Mouse (Mus musculus) frontal cortex, adult (tissue): ENCODE measurements at regions not wholly inside any gene's neighbourhood (a gene's known extent, or its start where the extent isn't known, plus 50 kb on each side); places are given as distances from the start of the nearest gene placed in this dataset.

Source experiments
- ATAC-seq: cut with Nextera tagmentation; 2 replicates; pipeline ENCODE4 v1.9.2; 2017; ENCODE audit warnings: mild to moderate bottlenecking, moderate library complexity, mixed read lengths; ENCODE audit not compliant: low TSS enrichment

DNA sequence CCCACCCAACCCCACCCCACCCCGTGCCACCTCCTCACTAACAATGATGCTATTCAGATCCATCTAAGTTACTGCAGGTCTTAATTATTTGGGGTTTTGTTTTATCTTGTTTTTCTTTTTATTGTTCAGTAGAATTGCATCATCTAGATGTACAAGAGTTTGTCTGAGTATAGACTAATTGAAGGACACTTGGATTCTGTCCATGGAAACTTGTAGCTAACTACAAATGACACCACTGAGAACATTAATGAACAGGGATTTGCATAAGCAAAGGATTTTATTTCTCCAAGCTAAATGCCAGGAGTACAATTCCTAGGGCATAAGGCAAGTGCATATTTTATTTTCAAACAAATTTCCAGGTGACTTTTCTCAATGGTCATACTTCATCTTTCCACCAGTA, 318.4 kb upstream of the Slc7a11 start:
- ATAC-seq = no peak

DNA sequence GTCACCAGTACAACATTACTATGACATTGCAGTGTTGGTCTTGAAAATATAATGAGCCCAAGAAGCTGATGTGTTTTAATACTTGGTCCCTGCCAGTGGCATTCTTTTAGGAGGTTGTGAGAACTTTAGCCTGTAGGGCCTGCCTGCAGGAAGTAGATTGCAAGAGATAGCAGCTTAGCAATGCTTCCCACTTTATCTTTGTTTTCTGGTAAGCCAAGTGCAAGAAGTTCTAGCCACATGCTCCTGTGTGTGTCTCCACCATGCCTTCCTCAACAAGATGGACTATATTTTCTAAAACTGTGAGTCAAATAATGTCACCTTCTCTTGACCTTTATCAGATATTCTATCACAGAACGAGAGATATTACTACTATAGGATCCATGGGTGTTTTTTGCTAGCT, 314.7 kb upstream of the Slc7a11 start:
- ATAC-seq = no peak

DNA sequence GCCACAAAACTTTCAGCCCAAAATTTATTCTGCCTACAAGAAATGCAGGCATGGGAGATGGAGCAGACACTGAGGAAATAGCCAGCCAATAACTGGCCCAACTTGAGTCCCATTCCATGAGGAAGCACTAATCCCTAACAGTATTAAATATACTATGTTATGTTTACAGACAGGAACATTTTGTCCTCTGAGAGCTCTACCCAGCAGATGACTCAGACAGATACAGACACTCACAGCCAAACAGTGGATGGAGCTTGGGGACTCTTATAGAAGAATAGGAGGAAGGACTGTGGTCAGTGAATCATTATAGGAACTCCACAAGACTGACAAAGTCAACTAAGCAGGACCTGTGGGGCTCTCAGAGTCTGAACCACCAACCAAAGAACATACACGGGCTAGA, 293.8 kb upstream of the Slc7a11 start:
- ATAC-seq = no peak

DNA sequence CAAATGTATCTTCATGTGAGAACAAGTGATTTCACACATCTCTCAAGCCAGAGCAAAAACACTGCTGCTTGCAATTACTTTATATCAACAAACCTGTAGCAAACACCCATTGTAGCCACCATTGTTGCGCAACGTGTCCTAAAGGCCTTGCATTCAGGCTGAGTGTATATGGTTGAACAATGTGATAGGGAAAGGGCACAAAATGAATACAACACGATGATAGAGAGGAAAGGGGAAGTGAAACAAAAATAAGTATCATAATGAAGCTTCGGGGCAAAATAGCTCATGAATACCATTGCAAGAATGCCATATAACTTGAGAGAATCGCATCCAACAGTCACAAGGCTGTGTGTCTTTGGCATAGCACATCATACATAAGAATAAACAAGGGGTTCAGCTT, 275.6 kb upstream of the Slc7a11 start:
- no peak for ATAC-seq

DNA sequence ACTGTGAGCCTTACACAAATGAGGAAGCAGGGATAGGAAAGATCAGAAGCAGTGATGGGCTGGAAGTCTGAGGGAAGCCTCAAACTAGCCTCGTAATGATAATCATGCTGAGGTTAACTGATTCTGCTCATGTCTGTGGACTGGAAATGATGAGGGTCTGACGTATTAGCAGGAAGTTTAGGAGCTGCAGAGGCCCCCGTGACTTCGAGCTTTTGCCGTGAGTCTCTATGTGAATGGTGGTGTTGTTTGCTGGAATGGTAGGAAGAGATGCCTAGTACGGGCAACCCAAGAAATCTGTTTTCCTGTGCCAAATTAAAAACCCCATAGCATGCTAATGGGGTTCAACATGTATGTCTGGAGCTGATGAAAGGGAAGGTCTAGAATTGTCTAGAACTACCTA, 270.0 kb upstream of the Slc7a11 start:
- ATAC-seq = no peak

DNA sequence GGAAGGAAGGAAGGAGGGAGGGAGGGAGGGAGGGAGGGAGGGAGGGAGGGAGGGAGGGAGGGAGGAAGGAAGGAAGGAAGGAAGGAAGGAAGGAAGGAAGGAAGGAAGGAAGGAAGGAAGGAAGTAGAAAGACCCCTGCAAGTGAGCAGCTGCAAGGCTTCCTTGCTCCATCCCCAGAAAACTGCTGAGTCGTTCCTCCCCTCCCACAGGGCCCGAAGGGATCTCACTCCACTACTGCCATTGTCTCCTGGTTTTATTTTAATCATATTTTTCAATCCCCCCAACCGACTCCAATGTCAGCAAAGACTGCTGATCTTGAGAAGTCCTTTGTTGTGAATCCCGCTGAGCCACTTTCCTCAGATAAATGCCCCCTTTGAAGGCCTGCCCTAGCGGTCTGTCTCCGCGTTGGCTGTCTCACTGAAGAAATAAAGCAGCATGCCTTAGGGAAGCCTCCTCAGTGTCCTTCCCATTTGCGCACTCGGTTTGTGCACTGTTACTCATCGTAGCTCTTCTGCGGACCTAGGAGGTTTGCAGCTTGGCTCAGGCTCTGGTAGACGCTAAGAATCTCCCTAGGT, 266.1 kb upstream of the Slc7a11 start:
- ATAC-seq = no peak

DNA sequence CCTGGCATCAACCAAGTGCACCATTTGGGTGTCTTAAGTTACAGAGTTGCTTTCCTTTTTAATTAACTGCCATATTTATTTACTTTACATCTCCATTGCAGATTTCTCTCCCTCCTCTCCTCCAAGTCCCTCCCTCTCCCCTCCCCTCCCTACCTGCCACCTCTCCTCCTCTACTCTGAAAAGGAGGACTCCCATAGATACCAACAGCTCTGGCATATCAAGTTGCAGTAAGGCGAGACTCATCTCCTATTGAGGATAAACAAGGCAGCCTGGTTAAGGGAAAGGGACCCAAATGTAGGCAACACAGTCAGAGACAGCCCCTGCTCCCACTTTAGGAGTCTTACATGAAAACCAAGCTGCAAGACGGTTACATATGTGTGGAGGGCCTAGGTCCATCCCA, 263.3 kb upstream of the Slc7a11 start:
- no peak for ATAC-seq

DNA sequence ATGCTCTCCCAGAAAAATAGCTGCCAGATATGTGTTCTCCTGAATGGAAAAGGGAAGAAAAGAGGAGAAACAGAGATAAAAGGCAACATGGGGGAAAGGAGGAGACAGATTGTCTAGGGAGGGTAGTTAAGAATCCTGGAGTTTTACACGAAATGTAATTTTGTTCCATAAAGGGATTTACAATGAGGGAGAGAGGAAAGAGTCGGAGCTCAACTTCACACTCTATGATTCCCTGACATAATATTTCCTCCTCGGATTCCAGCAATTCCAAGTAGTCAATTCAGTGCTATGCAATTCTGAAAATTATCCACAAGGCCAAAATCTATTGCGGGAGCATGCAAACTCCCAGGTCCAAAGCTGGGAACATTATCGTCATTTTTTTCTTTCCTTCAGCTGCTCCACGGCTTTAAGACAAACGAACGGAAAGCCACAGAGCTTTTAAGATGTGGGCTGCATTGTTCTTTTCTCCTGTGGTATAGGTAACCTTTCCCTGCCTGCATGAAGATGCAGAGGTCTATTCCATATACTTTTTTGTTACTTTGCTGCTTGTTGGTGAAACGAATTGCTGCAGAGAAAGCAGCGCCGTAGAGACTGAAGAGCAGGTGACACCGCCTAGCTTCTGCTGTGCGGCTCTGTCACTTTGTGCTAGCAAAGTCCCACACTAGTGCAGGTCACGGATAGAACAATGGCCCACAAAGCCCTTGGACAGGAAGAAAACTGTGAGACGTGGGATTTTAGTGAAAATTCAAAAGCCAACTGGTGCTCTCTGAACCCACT, 251.7 kb upstream of the Slc7a11 start:
- peak; percentile 79 for ATAC-seq

DNA sequence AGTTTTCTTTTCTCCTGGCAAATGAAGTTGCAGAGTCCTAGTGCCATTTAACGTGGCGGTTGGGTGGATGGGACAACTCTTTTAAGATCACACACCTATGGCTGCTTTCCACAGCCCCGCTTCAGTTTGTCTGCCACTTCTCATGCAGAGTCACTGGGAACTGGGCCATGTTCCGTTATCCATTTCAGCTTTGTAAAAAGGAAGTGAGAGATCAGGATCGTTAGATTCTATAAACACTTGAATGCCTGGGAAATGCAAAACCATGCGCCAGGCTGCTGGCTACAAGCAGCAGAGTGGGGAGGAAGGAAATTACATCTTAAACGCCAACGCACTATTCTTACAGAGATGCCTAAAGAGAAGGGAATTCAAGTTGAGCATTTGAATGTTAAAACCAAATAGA, 251.1 kb upstream of the Slc7a11 start:
- peak; percentile 94 for ATAC-seq

DNA sequence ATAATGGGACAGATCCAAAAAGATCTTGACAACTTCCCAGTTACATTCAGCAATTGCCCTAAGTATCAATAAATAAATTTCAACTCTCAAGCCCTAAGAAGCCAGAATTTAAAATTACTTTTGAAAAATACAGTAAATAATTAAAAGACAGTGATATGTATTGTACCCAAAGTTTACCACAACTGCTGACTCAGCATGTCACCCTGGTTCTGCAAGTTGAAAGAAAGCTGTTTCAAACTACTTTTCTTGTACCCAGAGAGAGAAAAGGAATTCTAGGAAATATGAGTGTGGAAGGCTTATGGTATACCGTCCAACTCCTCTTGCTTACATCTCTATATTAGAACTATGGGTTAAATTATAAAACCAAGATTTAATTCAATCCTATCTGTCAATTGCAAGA, 248.9 kb upstream of the Slc7a11 start:
- ATAC-seq = no peak

DNA sequence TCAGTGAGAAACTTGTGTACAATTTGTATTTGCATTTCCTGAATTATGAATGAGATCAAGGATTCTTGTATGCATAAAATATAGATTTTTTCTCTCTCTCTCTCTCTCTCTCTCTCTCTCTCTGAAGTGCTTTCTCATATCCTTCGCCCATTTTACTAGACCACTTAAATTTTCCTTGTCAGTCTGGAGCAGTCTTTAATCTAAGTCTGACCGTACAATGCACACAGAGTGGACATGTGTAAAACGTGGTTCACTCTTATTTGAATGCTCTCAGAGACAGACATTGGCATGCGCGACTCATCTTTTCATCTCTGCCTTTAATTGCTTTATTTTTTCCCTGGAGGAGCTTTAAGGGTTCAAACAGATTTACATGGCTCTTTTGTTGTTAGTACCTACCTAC, 247.3 kb upstream of the Slc7a11 start:
- ATAC-seq = no peak

DNA sequence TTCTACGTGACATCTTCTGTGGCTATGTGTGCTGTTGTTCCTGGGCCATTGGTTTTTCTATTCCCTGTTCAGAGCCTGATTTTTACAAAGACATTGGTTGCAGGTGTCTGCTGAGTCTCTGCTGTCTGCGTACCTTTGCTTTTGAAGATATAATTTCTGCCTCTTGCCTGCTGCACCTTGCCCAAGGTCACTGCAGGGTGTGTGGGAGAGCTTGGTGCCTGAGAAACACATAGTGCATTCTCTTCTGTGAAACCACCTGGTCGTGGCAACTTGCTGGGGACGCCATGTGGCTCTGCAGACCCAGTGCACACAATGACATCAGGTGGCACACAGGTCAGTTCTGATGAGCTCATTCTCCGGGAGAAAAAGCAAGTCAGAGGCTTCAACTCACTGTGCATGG, 246.0 kb upstream of the Slc7a11 start:
- no peak for ATAC-seq

DNA sequence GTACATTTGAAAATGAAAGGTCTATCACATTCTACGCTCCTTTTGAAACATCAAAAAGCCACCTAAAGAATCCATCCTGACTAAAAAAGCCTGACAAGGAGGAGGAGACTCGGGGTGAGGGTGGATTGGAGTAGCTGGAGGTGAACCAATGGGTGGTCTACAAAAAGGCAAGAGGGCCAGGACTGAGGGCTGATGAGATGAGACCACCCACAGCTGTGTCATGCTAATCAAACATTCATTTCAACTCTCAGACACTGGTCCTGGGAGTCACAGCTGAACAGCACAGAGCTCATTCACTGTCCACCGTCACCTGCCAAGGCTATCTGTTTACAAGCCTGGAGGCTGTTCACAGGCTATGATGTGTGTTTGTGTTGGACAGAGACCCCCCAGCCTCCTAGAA, 244.3 kb upstream of the Slc7a11 start:
- ATAC-seq = no peak

DNA sequence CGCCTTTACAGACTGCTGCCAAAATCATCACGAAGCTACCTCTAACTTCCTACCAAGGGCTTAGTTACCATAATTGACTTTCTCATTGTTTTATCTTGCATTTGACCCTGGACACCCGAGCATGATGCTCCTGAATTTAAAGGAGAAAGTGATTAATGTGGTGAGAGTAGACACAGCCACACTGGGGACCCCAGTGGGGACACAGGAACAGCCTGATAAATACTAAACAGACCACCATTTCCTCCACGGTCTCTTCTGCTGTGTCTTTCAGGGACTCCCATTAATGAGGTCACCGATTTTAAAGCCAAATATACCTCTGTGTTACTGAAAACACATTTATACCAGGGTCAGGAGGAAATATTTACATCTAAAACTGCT, 235.2 kb upstream of the Slc7a11 start:
- ATAC-seq = no peak

DNA sequence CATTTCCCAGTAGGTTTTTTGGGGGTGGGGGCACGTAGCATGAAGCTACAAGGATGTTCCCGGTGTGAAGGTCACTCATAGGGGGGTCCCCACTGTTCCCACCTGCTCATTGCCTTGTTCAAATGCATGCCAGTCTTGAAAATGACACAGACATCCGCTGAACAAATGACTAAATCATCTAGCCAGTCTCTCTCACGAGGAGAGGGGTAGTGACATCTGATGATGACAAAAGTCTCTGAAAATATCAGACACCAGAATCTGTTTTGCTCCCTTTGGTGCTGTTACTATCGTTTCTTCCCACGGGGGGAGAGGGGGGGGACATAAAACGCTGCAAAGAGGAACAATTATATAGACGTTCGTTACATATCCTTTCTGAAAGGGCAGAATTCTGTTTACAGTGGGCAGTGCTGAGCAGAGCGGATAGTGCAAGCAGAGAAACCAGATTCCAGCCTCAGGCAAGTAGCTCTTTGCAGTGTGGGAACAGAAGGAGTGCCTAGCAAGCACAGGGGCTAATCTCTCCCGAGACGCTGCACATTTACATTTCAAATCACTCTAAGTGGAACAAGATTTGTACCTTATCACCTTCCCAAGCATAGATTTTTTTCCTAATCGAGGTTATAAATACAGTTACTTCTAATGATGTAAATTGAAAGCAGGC, 234.7 kb upstream of the Slc7a11 start:
- peak; percentile 97 for ATAC-seq

DNA sequence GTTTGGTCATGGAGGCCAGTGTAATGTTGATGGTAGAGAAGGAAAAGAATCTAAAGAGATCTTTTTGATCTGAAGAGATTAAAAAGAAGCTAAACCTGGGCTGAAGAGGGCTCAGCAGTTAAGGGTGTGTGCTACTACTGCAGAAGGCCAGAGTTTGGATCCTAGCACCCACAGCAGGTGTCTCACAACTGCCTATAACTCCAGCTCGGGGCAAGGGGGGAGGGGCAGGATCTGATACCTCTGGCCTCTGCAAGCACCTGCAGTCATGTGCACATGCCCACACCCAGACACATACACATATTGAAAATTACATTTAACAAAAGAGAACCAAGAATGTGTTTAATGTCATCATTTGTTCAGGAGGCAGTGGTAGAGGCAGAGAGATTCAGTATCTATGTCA, 232.4 kb upstream of the Slc7a11 start:
- ATAC-seq = no peak

DNA sequence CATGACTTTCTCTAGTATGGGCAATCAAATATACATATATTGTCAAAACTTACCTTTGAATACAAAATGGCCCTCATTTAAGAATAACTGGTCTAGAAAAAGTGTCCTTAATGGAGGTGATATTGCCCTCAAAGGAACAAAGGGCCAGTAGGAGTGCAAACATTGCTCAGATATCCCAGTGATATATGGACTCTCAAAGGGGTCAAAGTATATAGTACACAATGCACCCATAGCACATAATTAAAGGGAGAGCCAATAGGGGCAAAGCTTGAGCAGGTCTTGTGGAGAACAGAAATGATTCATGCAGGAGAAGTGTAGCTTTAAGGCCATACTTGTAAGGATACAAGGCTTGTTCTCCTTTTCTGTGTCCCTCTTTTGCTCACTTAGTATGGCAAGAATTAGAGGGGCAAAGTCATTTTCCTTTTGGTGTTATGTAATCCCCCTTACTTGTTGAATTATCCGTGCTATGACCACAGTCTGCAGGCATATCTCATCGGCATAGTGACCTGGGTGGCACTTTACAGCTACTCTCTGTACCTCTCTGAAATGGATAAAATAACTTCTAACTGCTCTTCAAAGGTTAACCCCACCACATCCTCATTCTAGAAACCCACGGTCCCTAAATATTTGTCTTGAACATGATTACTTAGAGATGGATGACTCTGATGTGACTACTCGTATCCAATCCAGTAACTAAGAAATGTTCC, 231.6 kb upstream of the Slc7a11 start:
- ATAC-seq = no peak

DNA sequence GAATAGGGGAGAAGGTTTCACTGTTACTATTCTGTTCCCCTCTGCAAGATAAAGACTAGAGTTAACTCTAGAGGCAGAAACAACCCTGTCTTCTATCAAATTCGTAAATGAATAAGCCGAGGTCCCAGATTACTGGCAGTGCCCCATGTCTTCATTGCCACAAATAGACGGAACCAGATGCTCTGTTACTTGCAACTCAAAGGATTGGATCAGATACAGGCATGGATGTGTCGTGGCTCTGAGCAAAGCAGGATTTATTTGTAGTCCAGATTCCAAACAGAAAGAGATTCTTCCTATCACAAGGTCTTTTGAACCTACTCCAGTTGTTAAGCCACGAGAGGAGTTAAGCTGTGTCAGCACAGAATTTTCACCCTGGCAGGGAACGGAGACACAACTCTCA, 221.9 kb upstream of the Slc7a11 start:
- ATAC-seq = peak; percentile 92

DNA sequence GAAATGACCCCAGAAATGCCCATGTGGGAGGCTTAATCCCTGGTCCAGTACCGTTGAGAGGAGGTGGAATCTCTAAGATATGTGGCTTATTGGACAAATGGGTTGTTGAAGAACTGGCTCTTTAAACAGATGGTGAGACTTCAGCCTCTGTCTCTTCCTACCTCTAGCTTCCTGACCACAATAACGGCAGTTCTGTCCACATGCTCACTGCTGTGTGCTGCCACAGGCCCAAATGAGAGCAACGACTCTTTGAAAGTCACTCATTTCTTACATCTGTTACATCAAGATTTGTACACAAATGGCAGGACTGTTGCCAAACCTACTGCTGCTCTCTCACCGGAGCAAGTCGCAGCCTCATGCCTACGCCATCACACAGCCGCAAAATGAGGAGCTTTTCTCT, 217.6 kb upstream of the Slc7a11 start:
- no peak for ATAC-seq

DNA sequence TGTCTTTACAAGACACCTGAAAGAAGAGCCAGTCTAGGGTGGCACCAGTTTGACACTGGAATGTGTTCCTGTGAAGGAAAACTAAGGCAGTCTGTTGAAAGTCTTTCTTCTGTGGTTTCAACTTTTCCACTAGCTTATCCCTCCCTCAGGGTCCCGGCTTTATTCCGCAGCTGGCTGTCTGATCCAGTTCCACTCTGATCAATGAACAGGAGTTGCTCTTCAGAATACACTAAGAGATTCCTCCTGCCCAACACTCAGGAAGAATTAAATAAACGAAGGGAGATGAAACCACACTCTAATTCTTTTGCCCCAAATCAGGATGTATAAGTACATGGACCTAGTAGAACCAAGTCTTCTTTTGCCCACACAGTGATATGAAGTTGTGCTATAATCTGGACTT, 217.2 kb upstream of the Slc7a11 start:
- no peak for ATAC-seq

DNA sequence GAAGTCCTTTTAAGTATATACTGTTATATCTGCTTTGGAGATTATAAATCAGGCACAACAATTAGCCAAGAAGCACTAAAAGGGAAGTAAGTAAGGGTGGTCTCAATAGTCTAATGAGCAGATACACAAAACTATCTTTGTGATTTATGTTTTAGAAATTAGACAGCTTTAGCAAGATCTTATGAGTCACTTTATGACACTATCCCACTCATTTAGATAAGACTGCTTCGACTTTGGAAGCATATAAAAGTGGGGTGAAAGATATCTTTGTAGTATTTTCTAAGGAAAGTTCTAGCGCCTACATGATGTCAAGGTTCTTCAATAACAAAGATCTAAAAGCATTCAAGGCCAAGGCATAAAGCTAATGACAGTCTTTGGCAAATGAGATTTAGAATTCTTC, 214.5 kb upstream of the Slc7a11 start:
- no peak for ATAC-seq

DNA sequence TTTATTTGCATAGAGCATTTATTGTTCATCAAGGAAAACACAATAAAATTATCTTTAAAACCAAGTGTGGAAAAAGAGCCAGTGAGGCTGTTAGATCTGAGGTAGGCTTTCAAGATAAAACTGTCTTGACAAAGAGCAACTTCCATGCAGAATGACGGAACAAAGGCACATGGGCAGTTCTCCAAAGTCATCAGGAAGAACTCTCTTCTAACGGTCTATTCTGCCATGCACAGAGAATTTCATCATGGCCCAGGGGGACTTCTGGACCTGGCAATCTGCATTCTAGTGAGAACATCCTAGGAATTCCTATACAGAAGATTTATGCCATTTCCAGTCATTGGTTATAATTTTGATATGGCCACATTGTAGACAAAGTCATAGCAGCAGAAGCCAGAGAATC, 211.0 kb upstream of the Slc7a11 start:
- ATAC-seq = no peak

DNA sequence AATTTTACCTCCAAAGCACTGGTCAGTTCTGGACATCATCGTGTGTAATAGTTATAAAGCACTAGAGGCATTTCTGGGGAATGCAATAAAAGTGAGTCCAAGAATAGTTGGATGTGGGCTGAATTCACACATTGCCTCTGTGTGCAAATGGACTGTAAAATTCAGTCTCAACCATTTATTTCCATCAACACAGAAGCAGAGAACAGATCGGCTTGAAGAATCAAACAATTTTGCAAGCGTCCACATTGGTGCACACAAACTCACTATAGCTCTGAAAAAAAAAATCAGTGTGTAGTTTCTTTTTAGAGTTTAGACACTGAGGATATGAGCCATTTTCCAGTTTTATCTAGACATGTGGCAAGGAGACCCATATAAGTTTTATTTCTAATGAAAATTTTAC, 208.9 kb upstream of the Slc7a11 start:
- ATAC-seq = peak; percentile 93
